Mouse (Mus musculus) kidney, adult 2 months (tissue): ENCODE data around the gene Shank2. TPM values are rescaled to one million over a fixed set of nuclear protein-coding genes. Genes with fewer than 3 reads are reported as not detected.

ENCODE experiments used
- DNase-seq: peaks from one replicate; pipeline ENCODE4 v3.0.0; 2021
- H3K27ac ChIP-seq: fragments of 200-500 bp; 2 replicates; pipeline ENCODE4 v1.5.1; 2012; ENCODE audit warnings: low read depth, low read length, control low read depth, inconsistent platforms; ENCODE audit not compliant: insufficient read depth
- H3K27me3 ChIP-seq: fragments of 200-500 bp; replicated peaks from 2 replicates; pipeline ENCODE4 v1.6.1; 2012; ENCODE audit warnings: mild to moderate bottlenecking, moderate library complexity, low read length, inconsistent platforms; ENCODE audit not compliant: control insufficient read depth, insufficient read depth
- H3K36me3 ChIP-seq: fragments of 200-500 bp; 2 replicates; pipeline ENCODE4 v1.6.1; 2012; ENCODE audit warnings: mild to moderate bottlenecking, moderate library complexity, low read length, inconsistent platforms; ENCODE audit not compliant: control insufficient read depth, insufficient read depth
- H3K4me1 ChIP-seq: fragments of 200-500 bp; 2 replicates; pipeline ENCODE4 v1.6.1; 2011; ENCODE audit warnings: low read length; ENCODE audit not compliant: control insufficient read depth, insufficient read depth
- H3K4me3 ChIP-seq: fragments of 200-500 bp; 2 replicates; pipeline ENCODE4 v1.5.1; 2011; ENCODE audit warnings: mild to moderate bottlenecking, low read depth, low read length, control low read depth; ENCODE audit not compliant: insufficient read depth
- CTCF ChIP-seq: fragments of 200-500 bp; conservative IDR thresholded peaks from 2 replicates; pipeline ENCODE4 v1.5.1; 2011; ENCODE audit warnings: low read depth, mild to moderate bottlenecking, control low read depth, low read length, moderate library complexity, mixed read lengths; ENCODE audit not compliant: insufficient read depth, insufficient read length
- POLR2A ChIP-seq: fragments of 200-500 bp; IDR thresholded peaks from one replicate; pipeline ENCODE4 v1.6.1; 2011; ENCODE audit warnings: low read depth, low read length, control low read depth
- WGBS: fragments of 180-500 bp; shearing (Covaris S2); methylation state at CpG from one replicate; pipeline ENCODE4 v1.1.7; 2018; 5-methylcytosine and 5-hydroxymethylcytosine counted together
- polyA plus RNA-seq: library from polyadenylated mRNA; depleted of rRNA; stranded (reverse); fragments of >200 nt; gene quantifications from 2 replicates; pipeline ENCODE4 v1.2.3, GENCODE M21; 2012

Shank2 gene
- polyA plus RNA-seq, 1 experiment: 16.1 TPM

DNA sequence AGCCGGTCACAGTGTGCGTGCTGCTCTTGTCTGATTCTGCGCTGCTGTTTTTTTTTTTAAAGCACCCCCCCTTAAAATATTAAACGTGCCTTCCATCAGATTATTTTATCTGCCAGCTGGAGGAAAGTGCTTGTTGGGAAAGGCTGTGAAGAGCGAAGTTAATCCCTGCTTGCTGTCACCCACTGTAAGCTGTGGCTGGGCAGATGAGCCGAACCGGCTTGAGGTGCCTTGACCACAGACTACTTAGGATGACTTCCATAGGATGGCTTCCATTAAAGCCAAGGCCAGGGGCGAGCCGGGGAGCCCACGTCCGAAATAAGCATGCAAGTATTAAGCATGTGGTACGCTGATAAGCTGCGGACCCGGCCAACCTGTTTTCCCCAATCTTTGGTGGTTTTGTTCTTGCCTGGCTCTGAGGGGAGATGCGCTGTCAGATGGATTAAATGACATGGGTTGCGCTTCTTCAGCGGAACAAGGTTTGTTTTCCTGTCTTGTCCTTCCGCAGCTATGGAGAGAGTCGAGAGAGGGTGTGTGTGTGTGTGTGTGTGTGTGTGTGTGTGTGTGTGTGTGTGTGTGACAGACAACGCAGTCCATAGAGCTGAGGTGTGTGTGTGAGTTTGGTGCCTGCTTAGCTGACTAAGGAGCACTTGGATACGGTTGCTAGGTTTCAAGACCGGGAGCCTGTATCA, 131.1 kb downstream of the Shank2 start:
- Histone ChIP-seq H3K4me1 (no peaks in the 10 kb centered on the region), H3K27me3 (no peaks in the 10 kb centered on the region), H3K36me3 (no peaks in the 10 kb centered on the region), H3K27ac (no peak overlapping the region), H3K4me3 (no peak overlapping the region)
- 81% methylated on average over 22 of the region's 22 CpGs for WGBS
- no peak for TF ChIP-seq CTCF
- no peak for TF ChIP-seq POLR2A
- no peak for DNase-seq

GRCm38 (mm10) chr7:144133388-144133998, 131.8 kb downstream of the Shank2 start:
- TF ChIP-seq CTCF (no peak), POLR2A (no peak)
- no peak for DNase-seq
- H3K36me3 ChIP-seq: no peaks in the 10 kb centered on the region
- no peak overlapping the region for H3K4me3 ChIP-seq
- no peak overlapping the region for H3K27ac ChIP-seq
- H3K4me1 ChIP-seq: no peaks in the 10 kb centered on the region
- H3K27me3 ChIP-seq: no peaks in the 10 kb centered on the region
- 69% methylated on average over 9 of the region's 9 CpGs for WGBS

DNA sequence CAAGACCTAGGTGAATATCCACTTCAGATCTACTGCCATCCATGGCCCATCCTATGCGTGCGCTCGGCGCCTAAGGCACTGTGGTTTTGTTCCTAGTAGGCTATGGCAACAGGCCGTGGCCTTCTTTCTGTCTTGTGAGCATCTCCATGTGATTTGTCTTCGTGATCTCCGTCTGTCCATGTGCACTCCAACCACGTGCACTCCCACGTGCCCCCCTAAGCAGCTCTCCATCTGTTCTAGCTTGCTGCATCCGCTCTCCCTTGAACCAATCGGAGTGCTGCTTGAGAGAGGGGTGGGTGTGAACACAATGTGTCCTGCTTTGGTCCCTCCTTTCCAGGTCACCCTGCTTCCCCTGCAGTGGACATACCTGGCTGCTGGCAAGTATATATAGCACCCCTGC, 133.0 kb downstream of the Shank2 start:
- 88% methylated on average over 11 of the region's 11 CpGs for WGBS
- no peak for TF ChIP-seq CTCF
- TF ChIP-seq POLR2A: no peak
- Histone ChIP-seq H3K27me3 (no peaks in the 10 kb centered on the region), H3K36me3 (no peaks in the 10 kb centered on the region), H3K4me3 (no peak overlapping the region), H3K27ac (no peak overlapping the region), H3K4me1 (no peaks in the 10 kb centered on the region)
- no peak for DNase-seq

DNA sequence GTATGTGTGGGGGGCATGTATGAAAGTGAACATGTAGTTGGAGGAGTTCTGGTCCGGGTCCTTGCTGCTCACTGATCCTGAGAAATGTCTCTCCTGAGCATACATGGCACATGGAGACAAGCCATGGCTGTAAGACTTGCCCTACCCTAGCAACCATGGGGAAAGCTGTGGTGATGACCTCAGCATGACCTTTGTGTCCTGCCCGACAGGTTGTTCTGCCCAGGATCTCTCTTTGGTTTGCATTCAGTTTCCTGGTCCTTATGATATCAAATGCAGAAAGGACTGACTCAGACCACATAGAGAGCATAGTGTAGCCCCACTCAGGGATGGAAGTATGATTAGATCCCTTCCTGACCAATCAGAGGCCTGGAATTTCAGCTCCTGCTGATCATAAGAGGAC, 136.1 kb downstream of the Shank2 start:
- 52% methylated on average over 2 of the region's 2 CpGs for WGBS

GRCm38 (mm10) chr7:144138476-144138875, 136.7 kb downstream of the Shank2 start:
- WGBS: 70% methylated on average over 2 of the region's 2 CpGs
- Histone ChIP-seq H3K27ac (no peak overlapping the region), H3K4me1 (no peaks in the 10 kb centered on the region; the same call in 1 of the 2 replicates), H3K27me3 (no peaks in the 10 kb centered on the region), H3K36me3 (no peaks in the 10 kb centered on the region), H3K4me3 (no peak overlapping the region)
- no peak for TF ChIP-seq POLR2A
- DNase-seq: peak; percentile 41

More for the DNA sequence above, 136.1 kb downstream of the Shank2 start:
- no peak for DNase-seq
- Histone ChIP-seq H3K27ac (no peak overlapping the region), H3K27me3 (no peaks in the 10 kb centered on the region), H3K4me3 (no peak overlapping the region), H3K36me3 (no peaks in the 10 kb centered on the region), H3K4me1 (no peaks in the 10 kb centered on the region; the same call in 1 of the 2 replicates)
- TF ChIP-seq POLR2A (no peak), CTCF (no peak)

DNA sequence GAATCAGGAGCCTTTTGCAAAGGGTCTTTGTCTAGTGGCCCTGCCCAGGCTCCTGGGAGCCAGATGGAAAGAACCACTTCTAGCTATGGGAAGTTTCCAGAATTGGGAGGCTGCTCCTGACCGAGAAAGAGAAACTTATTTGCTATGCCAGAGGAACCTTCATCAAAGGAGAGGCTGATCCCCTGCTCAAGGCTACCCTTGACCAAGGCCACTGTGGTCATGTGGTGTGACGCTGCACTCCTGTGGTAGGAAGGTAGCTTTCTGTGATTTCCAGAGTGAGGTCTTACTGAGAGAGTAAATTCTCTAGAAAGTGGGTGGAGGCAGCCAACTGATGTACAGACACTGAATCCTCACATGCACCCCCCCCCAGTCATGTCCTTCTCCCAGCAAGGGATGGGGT, 138.0 kb downstream of the Shank2 start:
- TF ChIP-seq CTCF (no peak), POLR2A (no peak)
- Histone ChIP-seq H3K36me3 (no peaks in the 10 kb centered on the region), H3K27ac (no peak overlapping the region), H3K4me3 (no peak overlapping the region), H3K27me3 (no peaks in the 10 kb centered on the region), H3K4me1 (no peaks in the 10 kb centered on the region; the same call in 1 of the 2 replicates)
- peak; percentile 17 for DNase-seq
- WGBS: 69% methylated on average over 2 of the region's 2 CpGs

DNA sequence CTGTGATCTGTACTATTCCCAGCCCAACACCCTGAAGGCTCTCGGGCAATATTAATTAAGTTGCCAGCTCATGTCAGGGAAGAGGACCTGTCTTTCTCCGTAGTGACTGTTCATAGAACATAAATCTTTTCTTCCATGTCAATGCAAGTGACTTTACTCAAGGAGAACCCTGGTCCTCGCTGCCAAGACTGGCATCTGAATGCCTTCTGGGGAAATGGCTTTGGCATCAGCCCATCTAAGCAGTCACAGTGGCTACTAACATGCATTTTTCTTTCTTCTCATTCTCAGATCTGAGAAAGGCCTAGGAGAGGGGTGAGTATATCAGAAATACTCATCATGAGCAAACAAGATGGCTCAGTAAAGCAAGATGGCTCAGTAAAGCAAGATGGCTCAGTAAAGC, 138.7 kb downstream of the Shank2 start:
- 56% methylated on average over 3 of the region's 3 CpGs for WGBS
- Histone ChIP-seq H3K27ac (no peak overlapping the region; the same call in 1 of the 2 replicates), H3K27me3 (no peaks in the 10 kb centered on the region), H3K36me3 (no peaks in the 10 kb centered on the region), H3K4me3 (no peak overlapping the region), H3K4me1 (no peaks in the 10 kb centered on the region; the same call in 1 of the 2 replicates)
- DNase-seq: peak; percentile 62
- no peak for TF ChIP-seq CTCF
- no peak for TF ChIP-seq POLR2A
